1 mouse cellular context compared by ENCODE assay signal in genomic region chr17:86383699-86384572, GRCm38 (mm10).
TF ChIP-seq lines count a peak whose summit lies in the region.

No protein-coding gene starts in this region.

TF ChIP-seq in CH12.LX, 34 proteins besides CTCF, POLR2A, EP300 and RAD21 (continued from another document):
- peak; percentile 31; the same call in 1 of the 2 replicates for TF ChIP-seq MXI1 (IDR thresholded peaks at IDR 0.05; ENCODE audit: low read depth, low read length)
- no peak for TF ChIP-seq PAX5 (IDR thresholded peaks at IDR 0.05; ENCODE audit: low read length)
- TF ChIP-seq CHD1 (IDR thresholded peaks at IDR 0.05; ENCODE audit: low read depth, low read length) = no peak
- no peak; the same call in 1 of the 2 replicates for TF ChIP-seq MEF2A (IDR thresholded peaks at IDR 0.05; ENCODE audit: borderline replicate concordance, low read depth, low read length)
- no peak for TF ChIP-seq USF2 (conservative IDR thresholded peaks at IDR 0.05; ENCODE audit: low read depth, low read length)
- no peak for TF ChIP-seq ZMIZ1 (IDR thresholded peaks at IDR 0.05; ENCODE audit: low read depth, low read length)
- no peak for TF ChIP-seq USF1 (IDR thresholded peaks at IDR 0.05; ENCODE audit: low read depth, low read length)
- TF ChIP-seq JUND (conservative IDR thresholded peaks at IDR 0.05; ENCODE audit: low read depth, low read length) = no peak
- TF ChIP-seq KAT2A (IDR thresholded peaks at IDR 0.05; ENCODE audit: insufficient replicate concordance, low read length) = no peak
TF ChIP-seq in CH12.LX: peak in this region for 9.
